Mouse (Mus musculus): ENCODE measurements around the gene Tspear. TPM values are rescaled to one million over a fixed set of nuclear protein-coding genes. Genes with fewer than 3 reads are reported as not detected.

Gene Tspear
- total and polyA plus RNA-seq, 3 experiments, result 1.8 to 3.8 TPM; not detected in 1

DNA sequence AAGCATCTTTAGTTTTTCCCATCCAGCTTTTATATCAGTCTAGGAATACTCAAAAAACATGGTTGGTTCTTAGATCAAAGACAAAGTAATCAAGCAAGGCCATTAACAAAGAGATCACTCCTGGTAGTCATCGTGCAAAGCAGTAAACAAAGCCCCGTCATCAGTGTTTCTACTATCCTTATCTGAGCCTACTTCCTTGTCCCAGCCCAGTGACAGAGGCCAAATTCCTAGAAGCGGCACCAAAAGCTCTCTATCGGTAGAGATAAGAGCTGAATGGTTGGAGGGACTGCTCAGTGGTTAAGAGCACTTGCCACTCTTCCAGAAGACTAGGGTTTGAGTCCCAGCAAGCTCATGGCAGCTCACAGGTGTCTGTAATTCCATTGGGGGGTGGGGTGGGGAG, 14.8 kb upstream of the Tspear start (continued):
- TF ChIP-seq MXI1 (IDR thresholded peaks at IDR 0.05; ENCODE audit: low read depth, low read length) (no peak), MAFK (IDR thresholded peaks at IDR 0.05; ENCODE audit: borderline replicate concordance, low read depth, low read length) (no peak), EP300 (IDR thresholded peaks at IDR 0.05; ENCODE audit: low read depth in 1 of 2, low read length in 2 of 2) (peak; percentile 83 to 86), USF1 (IDR thresholded peaks at IDR 0.05; ENCODE audit: low read depth, low read length) (no peak), UBTF (IDR thresholded peaks at IDR 0.05; ENCODE audit: borderline replicate concordance, insufficient read depth, low read depth, low read length) (no peak), TCF12 (IDR thresholded peaks at IDR 0.05; ENCODE audit: low read depth, low read length) (peak; percentile 72), MEF2A (IDR thresholded peaks at IDR 0.05; ENCODE audit: extremely low read depth, insufficient replicate concordance, low read depth, low read length, poor library complexity, severe bottlenecking) (no peak), CHD2 (IDR thresholded peaks at IDR 0.05; ENCODE audit: low read length) (no peak), USF2 (IDR thresholded peaks at IDR 0.05; ENCODE audit: borderline replicate concordance in 1 of 2, insufficient read depth in 1 of 2, low read depth in 1 of 2, low read length in 2 of 2) (no peak), NRF1 (IDR thresholded peaks at IDR 0.05; ENCODE audit: insufficient read depth, low read depth, low read length, poor library complexity, severe bottlenecking) (no peak), POLR2AphosphoS2 (IDR thresholded peaks at IDR 0.05; ENCODE audit: low read length) (no peak), CTCF (IDR thresholded peaks at IDR 0.05 in 2 of 3, conservative IDR thresholded peaks at IDR 0.05 in 1 of 3; ENCODE audit: control insufficient read depth in 1 of 3, insufficient read depth in 1 of 3, low read depth in 2 of 3, low read length in 3 of 3, poor library complexity in 1 of 3, severe bottlenecking in 1 of 3) (no peak), POLR2AphosphoS5 (IDR thresholded peaks at IDR 0.05; ENCODE audit: borderline replicate concordance, low read depth, low read length) (no peak), BHLHE40 (IDR thresholded peaks at IDR 0.05; ENCODE audit: borderline replicate concordance, low read depth, low read length) (no peak), KAT2A (conservative IDR thresholded peaks at IDR 0.05; ENCODE audit: low read depth, low read length) (no peak), HCFC1 (IDR thresholded peaks at IDR 0.05; ENCODE audit: low read depth, low read length) (peak; percentile 33; the same call in 1 of the 2 replicates), ZC3H11A (IDR thresholded peaks at IDR 0.05; ENCODE audit: low read depth, low read length) (no peak), JUND (IDR thresholded peaks at IDR 0.05; ENCODE audit: low read depth, low read length) (no peak)

DNA sequence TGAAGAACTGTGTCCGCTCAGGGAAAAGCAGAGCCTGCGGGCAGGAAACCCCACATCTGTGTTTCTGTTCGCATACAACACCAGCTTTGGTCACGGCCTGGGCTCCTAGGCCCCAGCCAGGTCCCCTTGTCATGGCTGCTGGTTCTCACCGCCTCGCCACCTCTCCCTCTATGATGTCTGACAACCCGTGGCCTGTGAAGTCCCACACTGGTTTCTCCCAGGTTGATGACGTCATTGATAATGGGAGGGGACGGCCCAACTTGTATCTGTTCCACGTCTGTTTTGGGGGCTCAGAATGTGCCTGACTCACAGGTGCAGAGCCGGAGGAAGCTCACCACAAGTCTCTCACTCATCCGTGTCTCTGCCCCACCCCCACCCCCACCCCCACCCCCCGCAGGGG, 12.6 kb upstream of the Tspear start:
- Histone ChIP-seq H3K4me1 (ENCODE audit: control insufficient read depth in 1 of 2, insufficient read depth in 2 of 2, low read length in 2 of 2) (peaks cover 0 to 11% of the 10 kb centered on the region in 2 experiments; a peak in 2 of 4 replicates), H3K4me3 (ENCODE audit: control insufficient read depth in 1 of 2, insufficient read depth in 1 of 2, low read depth in 2 of 2, low read length in 2 of 2) (no peak overlapping the region), H3K27me3 (ENCODE audit: control insufficient read depth in 1 of 2, insufficient read depth in 2 of 2, low read length in 2 of 2) (no peaks in the 10 kb centered on the region), H3K36me3 (ENCODE audit: control insufficient read depth in 1 of 2, insufficient read depth in 2 of 2, low read length in 2 of 2) (peaks cover 0 to 11% of the 10 kb centered on the region in 2 experiments; a peak in 2 of 4 replicates), H3K9me3 (replicated peaks; ENCODE audit: insufficient read depth, low read length) (no peaks in the 10 kb centered on the region), H3K79me2 (ENCODE audit: control insufficient read depth, insufficient read depth, low read length, poor library complexity) (no peaks in the 10 kb centered on the region), H3K27ac (ENCODE audit: control insufficient read depth, low read depth, low read length) (no peak overlapping the region), H3K9ac (ENCODE audit: control insufficient read depth, low read depth, low read length, poor library complexity, severe bottlenecking) (no peak overlapping the region)
- TF ChIP-seq MAFK (IDR thresholded peaks at IDR 0.05; ENCODE audit: borderline replicate concordance, low read depth, low read length), result no peak
- DNase-seq (ENCODE audit: low read depth, low spot score), result no peak
